Mouse (Mus musculus): ENCODE data around the gene Mfsd4a. TPM values are rescaled to one million over a fixed set of nuclear protein-coding genes. Genes with fewer than 3 reads are reported as not detected.

Gene Mfsd4a
- polyA plus RNA-seq, 1 experiment from 2014 or later: 27.3 TPM

DNA sequence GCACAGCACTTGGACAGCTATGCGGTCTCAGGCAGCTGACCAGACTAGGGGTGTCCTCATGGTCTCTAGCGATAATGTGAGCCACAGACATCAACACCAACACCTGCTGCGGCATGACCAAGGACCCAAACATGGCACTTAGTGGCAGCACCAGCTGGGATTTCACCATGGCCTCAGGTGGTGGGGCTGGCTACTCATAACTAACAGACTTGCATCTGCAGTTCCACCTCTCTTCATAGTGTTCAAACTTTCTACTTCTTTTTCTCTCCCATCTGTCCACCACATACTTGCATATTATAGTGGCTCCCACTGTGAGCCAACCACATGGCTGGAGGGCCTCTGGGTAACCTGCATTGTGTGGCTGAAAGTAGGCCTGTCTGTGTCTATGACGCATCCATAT is 25.4 kb upstream of the Mfsd4a start:
- Histone ChIP-seq H3K27me3 (ENCODE audit: insufficient read depth, low read length) (no peaks in the 10 kb centered on the region), H3K36me3 (ENCODE audit: insufficient read depth, low read length) (no peaks in the 10 kb centered on the region), H3K4me2 (ENCODE audit: low read length) (no peak overlapping the region), H3K4me3 (replicated peaks; ENCODE audit: low read depth, low read length) (no peak overlapping the region), H3K27ac (no peak overlapping the region), H3K9me3 (replicated peaks; ENCODE audit: low read length) (no peaks in the 10 kb centered on the region), H3K4me1 (replicated peaks; ENCODE audit: insufficient read depth, low read length) (no peaks in the 10 kb centered on the region), H3K9ac (ENCODE audit: low read depth, low read length) (no peak overlapping the region)
- no peak for DNase-seq (ENCODE audit: low spot score)
- ATAC-seq (replicated peaks; ENCODE audit: low FRiP score, low read depth): no peak; the same call in 1 of the 2 replicates
- TF ChIP-seq CTCF (IDR thresholded peaks at IDR 0.05; ENCODE audit: low read depth): no peak
- 94% methylated on average over 4 of the region's 4 CpGs for WGBS

DNA sequence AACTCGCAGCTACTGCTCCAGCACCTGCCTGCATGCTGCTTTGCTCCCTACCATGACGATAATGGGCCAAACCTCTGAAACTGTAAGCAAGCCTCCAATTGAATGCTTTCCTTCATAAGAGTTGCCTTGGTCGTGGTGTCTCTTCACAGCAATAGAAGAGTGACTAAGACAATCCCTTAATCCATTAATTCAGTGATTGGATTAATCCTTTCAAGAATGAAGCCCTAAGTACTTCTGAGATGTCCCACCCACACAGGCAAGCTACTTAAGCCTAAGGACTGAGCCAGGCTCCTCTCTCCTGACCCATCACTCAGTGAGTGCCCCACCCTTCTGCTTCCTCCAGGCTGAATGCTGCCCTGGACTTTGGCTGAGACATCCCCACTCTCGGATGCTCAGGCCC is 22.4 kb upstream of the Mfsd4a start:
- H3K9me3 ChIP-seq (replicated peaks; ENCODE audit: low read length): no peaks in the 10 kb centered on the region
- 88% methylated on average over 4 of the region's 4 CpGs for WGBS
- no peak overlapping the region for H3K27ac ChIP-seq
- H3K27me3 ChIP-seq (ENCODE audit: insufficient read depth, low read length): no peaks in the 10 kb centered on the region
- no peaks in the 10 kb centered on the region for H3K36me3 ChIP-seq (ENCODE audit: insufficient read depth, low read length)
- ATAC-seq (replicated peaks; ENCODE audit: low FRiP score, low read depth): no peak
- TF ChIP-seq CTCF (IDR thresholded peaks at IDR 0.05; ENCODE audit: low read depth): no peak
- no peak overlapping the region for H3K4me2 ChIP-seq (ENCODE audit: low read length)
- H3K4me3 ChIP-seq (replicated peaks; ENCODE audit: low read depth, low read length): no peak overlapping the region
- no peak overlapping the region for H3K9ac ChIP-seq (ENCODE audit: low read depth, low read length)
- DNase-seq (ENCODE audit: low spot score): no peak
- H3K4me1 ChIP-seq (replicated peaks; ENCODE audit: insufficient read depth, low read length): no peaks in the 10 kb centered on the region

DNA sequence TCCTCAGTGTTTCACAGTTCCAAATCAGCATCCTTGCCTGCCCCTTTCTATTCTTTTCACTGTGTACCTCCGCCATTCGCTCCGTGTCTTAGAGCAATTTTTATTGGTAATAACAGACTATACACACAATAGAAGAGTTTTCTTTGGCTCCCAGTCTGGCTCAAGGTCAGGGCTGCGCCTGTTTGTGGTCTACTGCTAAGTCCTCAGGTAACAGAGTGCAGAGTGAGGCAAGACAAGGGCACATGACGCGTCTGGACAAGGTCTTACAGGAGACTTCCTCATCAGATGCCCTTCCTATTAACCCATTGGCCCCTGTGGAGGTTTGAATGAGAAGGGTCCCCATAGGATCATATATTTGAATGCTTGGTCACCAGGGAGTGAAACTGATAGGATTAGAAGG is 21.9 kb upstream of the Mfsd4a start:
- DNase-seq (ENCODE audit: low spot score) (no peak), ATAC-seq (replicated peaks; ENCODE audit: low FRiP score, low read depth) (no peak)
- no peak overlapping the region for H3K4me3 ChIP-seq (replicated peaks; ENCODE audit: low read depth, low read length)
- H3K4me1 ChIP-seq (replicated peaks; ENCODE audit: insufficient read depth, low read length): no peaks in the 10 kb centered on the region
- no peak overlapping the region for H3K9ac ChIP-seq (ENCODE audit: low read depth, low read length)
- TF ChIP-seq CTCF (IDR thresholded peaks at IDR 0.05; ENCODE audit: low read depth): no peak
- H3K27me3 ChIP-seq (ENCODE audit: insufficient read depth, low read length): no peaks in the 10 kb centered on the region
- H3K4me2 ChIP-seq (ENCODE audit: low read length): no peak overlapping the region
- H3K27ac ChIP-seq: no peak overlapping the region
- no peaks in the 10 kb centered on the region for H3K36me3 ChIP-seq (ENCODE audit: insufficient read depth, low read length)
- 66% methylated on average over 6 of the region's 6 CpGs for WGBS
- no peaks in the 10 kb centered on the region for H3K9me3 ChIP-seq (replicated peaks; ENCODE audit: low read length)

DNA sequence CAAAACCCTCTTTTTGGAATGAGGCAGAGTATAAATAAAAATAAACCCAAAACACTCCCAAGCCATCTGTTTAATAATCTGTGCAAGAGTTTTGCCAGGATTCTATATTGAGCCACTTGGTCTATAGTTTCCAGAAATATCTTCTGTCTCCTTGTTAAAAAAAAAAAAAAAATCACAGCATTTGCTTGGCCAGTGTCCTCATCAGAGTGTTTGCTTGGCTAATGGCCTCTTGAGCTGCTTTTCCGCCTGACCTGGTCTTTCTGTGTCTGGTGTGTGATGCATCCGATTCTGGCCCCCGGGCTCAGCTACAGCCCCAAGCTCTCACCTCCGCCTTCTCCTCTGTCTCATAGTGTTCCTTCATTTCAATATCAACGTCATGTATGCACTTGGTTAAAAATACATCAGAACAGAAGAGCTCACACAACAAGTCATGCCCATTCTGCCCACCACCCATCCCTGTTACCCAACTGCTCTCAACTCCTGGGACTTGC is 20.4 kb upstream of the Mfsd4a start:
- ATAC-seq (replicated peaks; ENCODE audit: low FRiP score, low read depth): no peak
- TF ChIP-seq CTCF (IDR thresholded peaks at IDR 0.05; ENCODE audit: low read depth): no peak
- WGBS: 73% methylated on average over 5 of the region's 5 CpGs

DNA sequence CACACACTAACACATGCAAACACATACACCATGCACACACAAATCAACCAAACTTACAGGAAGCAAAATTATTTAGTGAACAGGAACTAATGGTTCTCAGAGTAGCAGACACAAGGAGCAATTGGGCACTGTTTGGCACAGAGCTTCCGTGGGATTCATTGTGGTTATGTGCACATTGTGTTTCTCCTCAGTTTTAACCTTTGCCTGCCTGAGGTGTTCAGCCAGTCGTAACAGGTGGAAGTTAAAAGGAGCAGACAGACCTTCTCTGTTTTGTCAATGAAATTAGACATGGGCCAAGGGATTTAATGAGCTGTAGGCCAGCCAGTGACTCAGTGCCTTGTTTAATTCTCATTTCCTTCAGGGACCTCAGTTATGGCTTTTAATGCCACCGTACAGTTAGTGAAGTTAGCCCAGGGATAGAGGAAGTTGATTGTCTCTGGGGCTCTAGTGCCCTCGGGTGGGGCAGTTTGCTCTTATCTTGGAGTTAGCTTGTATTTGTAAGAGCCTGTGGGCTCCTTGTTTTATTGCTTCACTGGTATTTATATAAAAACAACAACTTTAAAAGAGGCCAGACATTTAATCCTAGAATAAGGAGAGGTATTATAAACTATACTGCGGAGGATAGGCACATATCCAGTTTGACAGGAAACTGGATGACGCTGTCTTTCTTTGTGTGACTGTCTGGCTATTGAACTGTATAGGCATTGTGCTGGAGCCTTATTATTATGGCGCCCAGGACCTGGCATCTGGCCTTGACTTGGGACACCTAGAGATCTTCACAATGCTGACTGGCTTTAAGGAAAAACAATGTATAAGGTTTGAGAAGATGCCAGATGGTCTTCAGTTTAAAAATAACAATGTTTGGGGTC is 17.6 kb upstream of the Mfsd4a start:
- ATAC-seq (replicated peaks; ENCODE audit: low FRiP score, low read depth): 0 out of 2 replicates have a peak, but pooled peaks have one; percentile 57
- Histone ChIP-seq H3K9ac (ENCODE audit: low read depth, low read length) (no peak overlapping the region), H3K4me1 (replicated peaks; ENCODE audit: insufficient read depth, low read length) (no peaks in the 10 kb centered on the region), H3K27ac (no peak overlapping the region), H3K4me3 (replicated peaks; ENCODE audit: low read depth, low read length) (no peak overlapping the region), H3K36me3 (ENCODE audit: insufficient read depth, low read length) (no peaks in the 10 kb centered on the region), H3K9me3 (replicated peaks; ENCODE audit: low read length) (no peaks in the 10 kb centered on the region), H3K4me2 (ENCODE audit: low read length) (no peak overlapping the region), H3K27me3 (ENCODE audit: insufficient read depth, low read length) (no peaks in the 10 kb centered on the region)
- WGBS: 46% methylated on average over 7 of the region's 7 CpGs
- peak; percentile 19 for DNase-seq (ENCODE audit: low spot score)
- TF ChIP-seq CTCF (IDR thresholded peaks at IDR 0.05; ENCODE audit: low read depth): no peak

More for the DNA sequence above, 20.4 kb upstream of the Mfsd4a start:
- no peak overlapping the region for H3K9ac ChIP-seq (ENCODE audit: low read depth, low read length)
- H3K9me3 ChIP-seq (replicated peaks; ENCODE audit: low read length): no peaks in the 10 kb centered on the region
- H3K36me3 ChIP-seq (ENCODE audit: insufficient read depth, low read length): no peaks in the 10 kb centered on the region
- no peak overlapping the region for H3K4me3 ChIP-seq (replicated peaks; ENCODE audit: low read depth, low read length)
- no peak overlapping the region for H3K27ac ChIP-seq
- H3K4me1 ChIP-seq (replicated peaks; ENCODE audit: insufficient read depth, low read length): no peaks in the 10 kb centered on the region
- no peak overlapping the region for H3K4me2 ChIP-seq (ENCODE audit: low read length)
- H3K27me3 ChIP-seq (ENCODE audit: insufficient read depth, low read length): no peaks in the 10 kb centered on the region
- DNase-seq (ENCODE audit: low spot score): no peak

DNA sequence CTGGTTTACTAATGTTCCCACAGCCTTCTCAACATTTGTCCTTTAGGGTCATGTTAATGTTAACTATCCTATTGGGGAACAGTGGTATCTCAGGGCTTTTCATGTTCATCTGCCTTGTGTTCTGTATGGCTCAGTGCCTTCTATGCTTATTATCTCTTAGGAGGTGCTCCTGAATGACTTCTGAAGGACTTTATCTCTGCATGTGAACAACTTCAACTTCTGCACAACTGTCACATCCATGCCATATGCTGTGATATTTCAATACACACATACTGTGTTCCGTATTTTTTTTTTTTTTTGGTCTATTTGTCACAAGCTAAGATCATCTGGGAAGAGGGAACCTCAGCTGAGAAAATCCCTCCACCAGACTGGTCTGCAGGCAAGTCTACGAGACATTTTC is 10.6 kb upstream of the Mfsd4a start:
- Histone ChIP-seq H3K36me3 (ENCODE audit: insufficient read depth, low read length) (no peaks in the 10 kb centered on the region), H3K4me1 (replicated peaks; ENCODE audit: insufficient read depth, low read length) (no peaks in the 10 kb centered on the region), H3K27ac (no peak overlapping the region), H3K4me2 (ENCODE audit: low read length) (no peak overlapping the region), H3K9me3 (replicated peaks; ENCODE audit: low read length) (no peaks in the 10 kb centered on the region), H3K9ac (ENCODE audit: low read depth, low read length) (no peak overlapping the region), H3K4me3 (replicated peaks; ENCODE audit: low read depth, low read length) (no peak overlapping the region), H3K27me3 (ENCODE audit: insufficient read depth, low read length) (no peaks in the 10 kb centered on the region)
- no peak for TF ChIP-seq CTCF (IDR thresholded peaks at IDR 0.05; ENCODE audit: low read depth)
- 83% methylated on average over 2 of the region's 2 CpGs for WGBS
- DNase-seq (ENCODE audit: low spot score) (no peak), ATAC-seq (replicated peaks; ENCODE audit: low FRiP score, low read depth) (no peak)
